Mouse (Mus musculus) myocyte (in vitro differentiated cells): ENCODE measurements at regions not wholly inside any gene's neighbourhood (a gene's known extent, or its start where the extent isn't known, plus 50 kb on each side); places are given as distances from the start of the nearest gene placed in this dataset.

Source experiments
- H3K27me3 ChIP-seq: one replicate; pipeline ENCODE4 v1.6.1; 2011; ENCODE audit not compliant: control insufficient read depth, insufficient read depth, insufficient read length
- H3K36me3 ChIP-seq: one replicate; pipeline ENCODE4 v1.6.1; 2011; ENCODE audit not compliant: control insufficient read depth, insufficient read depth
- H3K4me2 ChIP-seq: one replicate; pipeline ENCODE4 v1.6.1; 2011; ENCODE audit warnings: low read depth, control low read depth
- H3K4me3 ChIP-seq: one replicate; pipeline ENCODE4 v1.5.1; 2011; ENCODE audit warnings: mild to moderate bottlenecking, control low read depth, moderate library complexity
- H3K79me2 ChIP-seq: one replicate; pipeline ENCODE4 v1.6.1; 2011; ENCODE audit not compliant: control insufficient read depth, insufficient read depth
- H3ac ChIP-seq: one replicate; pipeline ENCODE4 v1.6.1; 2011; ENCODE audit not compliant: control insufficient read depth, insufficient read length
- CEBPB ChIP-seq: IDR thresholded peaks from 2 replicates; pipeline ENCODE4 v1.6.1; 2011; ENCODE audit warnings: mild to moderate bottlenecking, moderate library complexity; ENCODE audit not compliant: poor library complexity, insufficient read depth, severe bottlenecking
- E2F4 ChIP-seq: IDR thresholded peaks from one replicate; pipeline ENCODE4 v1.6.1; 2011; ENCODE audit warnings: mild to moderate bottlenecking, control low read depth, moderate library complexity; ENCODE audit not compliant: insufficient read depth
- MAX ChIP-seq: IDR thresholded peaks from one replicate; pipeline ENCODE4 v1.6.1; 2011; ENCODE audit warnings: low read depth, mild to moderate bottlenecking, control low read depth
- MYOD1 ChIP-seq, 3 experiments: IDR thresholded peaks; one replicate each; pipeline ENCODE4 v1.6.1; 2011; ENCODE audit warnings: control low read depth in 2 of 3, low read depth in 2 of 3, mild to moderate bottlenecking in 2 of 3, moderate library complexity in 1 of 3; ENCODE audit not compliant: insufficient read length in 2 of 3, control insufficient read depth in 1 of 3
- MYOG ChIP-seq, 3 experiments: IDR thresholded peaks; one replicate each; pipeline ENCODE4 v1.6.1; 2011; ENCODE audit warnings: control low read depth in 2 of 3, low read depth in 2 of 3, mild to moderate bottlenecking in 2 of 3; ENCODE audit not compliant: insufficient read length in 2 of 3, control insufficient read depth in 1 of 3, insufficient read depth in 1 of 3
- POLR2A ChIP-seq: IDR thresholded peaks from one replicate; pipeline ENCODE4 v1.6.1; 2011; ENCODE audit warnings: low read depth, mild to moderate bottlenecking, control low read depth, moderate library complexity; ENCODE audit not compliant: insufficient read length
- POLR2AphosphoS2 ChIP-seq: IDR thresholded peaks from one replicate; pipeline ENCODE4 v1.6.1; 2011; ENCODE audit warnings: low read depth, control low read depth; ENCODE audit not compliant: insufficient read length
- REST ChIP-seq: IDR thresholded peaks from one replicate; pipeline ENCODE4 v1.6.1; 2011; ENCODE audit warnings: mild to moderate bottlenecking, control low read depth, moderate library complexity; ENCODE audit not compliant: insufficient read depth, insufficient read length
- SRF ChIP-seq: IDR thresholded peaks from one replicate; pipeline ENCODE4 v1.6.1; 2011; ENCODE audit warnings: low read depth; ENCODE audit not compliant: control insufficient read depth, insufficient read length
- TCF12 ChIP-seq: IDR thresholded peaks from one replicate; pipeline ENCODE4 v1.6.1; 2011; ENCODE audit warnings: mild to moderate bottlenecking, control low read depth; ENCODE audit not compliant: poor library complexity, insufficient read depth, severe bottlenecking
- TCF3 ChIP-seq: IDR thresholded peaks from one replicate; pipeline ENCODE4 v1.6.1; 2011; ENCODE audit warnings: low read depth, control low read depth; ENCODE audit not compliant: insufficient read length
- USF1 ChIP-seq: IDR thresholded peaks from one replicate; pipeline ENCODE4 v1.6.1; 2011; ENCODE audit warnings: low read depth, mild to moderate bottlenecking, control low read depth, moderate library complexity

DNA sequence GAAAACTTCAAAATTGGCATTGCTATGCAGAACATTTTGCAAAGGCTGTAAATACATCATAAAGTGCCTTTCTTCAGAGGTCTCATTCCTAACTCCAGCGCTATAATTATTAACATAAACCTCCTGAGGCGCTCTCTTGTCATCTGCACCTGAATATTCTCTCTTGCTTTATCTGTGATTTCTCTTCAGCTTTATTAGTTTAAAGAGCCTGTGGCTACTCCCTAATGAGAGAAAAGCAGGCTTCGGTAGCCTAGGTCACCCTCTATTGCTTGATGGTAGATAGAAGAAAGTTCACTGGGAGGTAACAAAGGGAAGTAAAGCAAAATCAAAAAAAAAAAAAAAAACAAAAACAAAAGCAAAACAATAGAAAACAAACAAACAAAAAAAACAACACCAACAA lies 967.5 kb upstream of the Lcorl start:
- Histone ChIP-seq H3K4me2 (no peak overlapping the region), H3K79me2 (no peaks in the 10 kb centered on the region), H3K27me3 (no peaks in the 10 kb centered on the region), H3K4me3 (no peak overlapping the region), H3K36me3 (no peaks in the 10 kb centered on the region), H3ac (no peak overlapping the region)
- TF ChIP-seq POLR2AphosphoS2 (no peak), REST (no peak), MAX (no peak), E2F4 (no peak), TCF3 (no peak), SRF (no peak), MYOG (IDR thresholded peaks at IDR 0.05; ENCODE audit: control insufficient read depth in 1 of 3, insufficient read depth in 1 of 3, insufficient read length in 2 of 3, low read depth in 2 of 3) (no peak), USF1 (no peak), POLR2A (no peak), MYOD1 (IDR thresholded peaks at IDR 0.05; ENCODE audit: control insufficient read depth in 1 of 3, insufficient read length in 2 of 3, low read depth in 2 of 3) (no peak), CEBPB (no peak)

DNA sequence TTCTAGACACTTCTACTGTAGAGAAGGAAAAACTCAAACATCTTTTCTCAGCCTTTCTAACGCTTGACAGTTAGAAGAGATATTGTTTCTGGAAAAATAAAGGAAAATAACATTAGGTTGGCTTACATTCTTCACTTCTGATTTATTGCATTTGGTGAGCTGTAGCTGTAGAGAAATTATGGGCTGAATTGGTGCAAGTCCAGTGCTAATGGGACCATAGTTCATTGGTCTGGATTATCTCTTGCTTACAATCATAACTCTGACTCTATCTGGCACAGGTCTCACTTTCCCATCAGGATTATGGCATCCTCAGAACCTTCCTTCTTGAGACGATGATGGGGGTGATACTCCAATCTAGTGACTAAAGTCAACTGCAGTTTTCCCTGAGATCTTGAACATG lies 937.7 kb upstream of the Lcorl start:
- H3K27me3 ChIP-seq: no peaks in the 10 kb centered on the region
- no peak overlapping the region for H3ac ChIP-seq
- H3K4me2 ChIP-seq: no peak overlapping the region
- no peak overlapping the region for H3K4me3 ChIP-seq
- H3K36me3 ChIP-seq: no peaks in the 10 kb centered on the region
- H3K79me2 ChIP-seq: no peaks in the 10 kb centered on the region
- no peak for TF ChIP-seq USF1
- no peak for TF ChIP-seq TCF12
- no peak for TF ChIP-seq CEBPB
- TF ChIP-seq MYOG (IDR thresholded peaks at IDR 0.05; ENCODE audit: control insufficient read depth in 1 of 3, insufficient read depth in 1 of 3, insufficient read length in 2 of 3, low read depth in 2 of 3): no peak
- no peak for TF ChIP-seq MAX
- no peak for TF ChIP-seq TCF3
- no peak for TF ChIP-seq POLR2AphosphoS2
- no peak for TF ChIP-seq POLR2A

DNA sequence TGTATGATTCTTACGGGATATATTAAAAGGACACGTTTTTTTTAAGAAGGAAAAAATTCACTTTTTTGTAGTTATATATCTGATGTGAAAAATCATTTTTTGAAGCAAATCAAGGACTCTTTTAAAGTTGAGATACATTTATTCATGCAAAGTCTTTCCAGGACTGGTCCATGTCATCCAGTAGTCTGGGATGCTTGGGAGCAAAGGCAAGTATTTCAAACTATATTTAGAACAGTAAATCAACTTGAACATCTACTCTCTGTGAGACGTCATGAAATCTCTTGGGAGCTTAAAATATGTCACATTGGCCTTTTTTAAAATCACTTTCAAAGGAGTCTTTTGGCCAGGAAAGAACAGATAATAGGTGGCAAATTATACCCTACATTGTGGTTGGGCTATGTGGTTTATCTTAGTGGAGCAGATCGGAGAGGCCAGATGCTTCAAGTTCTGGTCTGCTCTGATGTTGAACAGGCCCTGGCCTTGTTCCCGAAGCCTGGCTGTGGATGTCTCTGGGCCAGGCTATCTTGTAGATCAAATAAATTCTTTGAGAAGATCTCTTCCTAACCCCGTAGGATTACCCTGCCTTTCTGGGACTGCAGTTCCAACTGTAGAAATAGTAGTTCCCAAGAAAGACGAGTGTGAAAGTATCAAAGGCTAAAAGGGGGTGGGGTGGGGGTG lies 936.8 kb upstream of the Lcorl start:
- Histone ChIP-seq H3K36me3 (no peaks in the 10 kb centered on the region), H3K27me3 (no peaks in the 10 kb centered on the region), H3K4me3 (no peak overlapping the region), H3ac (no peak overlapping the region), H3K4me2 (no peak overlapping the region), H3K79me2 (no peaks in the 10 kb centered on the region)
- TF ChIP-seq MAX (no peak), E2F4 (no peak), TCF3 (no peak), POLR2A (no peak), REST (no peak)

DNA sequence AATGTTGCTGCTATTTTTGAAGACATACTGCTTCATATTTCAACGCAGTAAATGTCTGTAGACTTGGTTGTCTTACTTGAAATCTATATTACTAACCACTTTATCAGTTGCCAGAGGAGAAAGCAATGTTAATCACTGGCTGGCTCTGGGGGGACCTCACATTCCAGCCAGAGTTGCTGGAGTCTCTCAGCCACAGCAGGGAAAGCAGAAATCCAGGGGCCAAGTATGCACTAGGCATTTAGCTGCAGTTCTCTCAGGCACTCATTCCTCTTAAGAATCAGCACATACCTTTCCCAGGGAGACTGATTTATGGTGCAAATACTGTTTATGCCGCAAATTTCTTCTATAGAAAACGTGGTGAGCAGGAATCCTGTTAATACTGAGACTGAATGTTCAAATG lies 933.6 kb upstream of the Lcorl start:
- Histone ChIP-seq H3ac (no peak overlapping the region), H3K36me3 (no peaks in the 10 kb centered on the region), H3K79me2 (no peaks in the 10 kb centered on the region), H3K27me3 (no peaks in the 10 kb centered on the region), H3K4me2 (no peak overlapping the region), H3K4me3 (no peak overlapping the region)
- TF ChIP-seq SRF (no peak), REST (no peak), TCF12 (no peak), MYOD1 (IDR thresholded peaks at IDR 0.05; ENCODE audit: control insufficient read depth in 1 of 3, insufficient read length in 2 of 3, low read depth in 2 of 3) (no peak), TCF3 (no peak), POLR2AphosphoS2 (no peak), POLR2A (no peak), E2F4 (no peak), MAX (no peak), MYOG (IDR thresholded peaks at IDR 0.05; ENCODE audit: control insufficient read depth in 1 of 3, insufficient read depth in 1 of 3, insufficient read length in 2 of 3, low read depth in 2 of 3) (no peak), USF1 (no peak)

GRCm38 (mm10) chr5:46790536-46790935 lies 933.1 kb upstream of the Lcorl start:
- no peak overlapping the region for H3K4me3 ChIP-seq
- H3K27me3 ChIP-seq: no peaks in the 10 kb centered on the region
- H3K79me2 ChIP-seq: no peaks in the 10 kb centered on the region
- no peak overlapping the region for H3ac ChIP-seq
- H3K36me3 ChIP-seq: no peaks in the 10 kb centered on the region
- H3K4me2 ChIP-seq: no peak overlapping the region
- TF ChIP-seq CEBPB (no peak), POLR2AphosphoS2 (no peak), POLR2A (no peak), USF1 (no peak)

DNA sequence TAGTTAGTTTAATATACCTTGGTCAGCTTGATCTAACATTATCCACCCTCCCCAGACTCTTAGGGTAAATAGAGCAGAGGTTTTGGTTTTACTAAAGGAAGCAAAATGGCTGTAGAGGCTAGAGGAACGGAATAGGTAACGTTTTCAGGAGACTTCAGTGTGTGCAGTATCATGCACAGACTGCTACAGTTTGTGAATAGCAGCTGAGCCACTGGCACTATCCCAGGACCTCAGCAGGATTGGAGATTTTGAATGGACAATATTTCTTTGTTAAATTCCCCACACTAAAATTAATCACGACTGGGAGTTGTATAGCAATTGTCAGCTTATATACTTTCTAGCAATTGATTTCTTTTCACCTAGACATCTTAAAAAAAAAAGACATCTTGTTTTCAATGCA lies 929.7 kb upstream of the Lcorl start:
- Histone ChIP-seq H3ac (no peak overlapping the region), H3K27me3 (no peaks in the 10 kb centered on the region)
- no peak for TF ChIP-seq REST
- no peak for TF ChIP-seq POLR2AphosphoS2
- no peak for TF ChIP-seq POLR2A
- no peak for TF ChIP-seq SRF
- no peak for TF ChIP-seq CEBPB
- no peak for TF ChIP-seq MYOD1 (IDR thresholded peaks at IDR 0.05; ENCODE audit: control insufficient read depth in 1 of 3, insufficient read length in 2 of 3, low read depth in 2 of 3)
- no peak for TF ChIP-seq USF1
- no peak for TF ChIP-seq MYOG (IDR thresholded peaks at IDR 0.05; ENCODE audit: control insufficient read depth in 1 of 3, insufficient read depth in 1 of 3, insufficient read length in 2 of 3, low read depth in 2 of 3)
- TF ChIP-seq E2F4: no peak
- no peak for TF ChIP-seq TCF12

More for the DNA sequence above, 929.7 kb upstream of the Lcorl start:
- no peak overlapping the region for H3K4me2 ChIP-seq
- no peak overlapping the region for H3K4me3 ChIP-seq
- H3K36me3 ChIP-seq: no peaks in the 10 kb centered on the region
- H3K79me2 ChIP-seq: no peaks in the 10 kb centered on the region
